Mouse (Mus musculus) hematopoietic multipotent progenitor cell, adult 10-12 weeks (in vitro differentiated cells): ENCODE results near the gene Supt7l. TPM values are rescaled to one million over a fixed set of nuclear protein-coding genes. Genes with fewer than 3 reads are reported as not detected.

Experiments
- polyA plus RNA-seq: library from polyadenylated mRNA; stranded (reverse); fragments of >175 nt; gene quantifications from 2 replicates; pipeline ENCODE4 v1.2.3, GENCODE M21; 2012; ENCODE audit warnings: low replicate concordance

Gene Supt7l
- 3.1 and 9.9 TPM in 2 replicates for polyA plus RNA-seq

DNA sequence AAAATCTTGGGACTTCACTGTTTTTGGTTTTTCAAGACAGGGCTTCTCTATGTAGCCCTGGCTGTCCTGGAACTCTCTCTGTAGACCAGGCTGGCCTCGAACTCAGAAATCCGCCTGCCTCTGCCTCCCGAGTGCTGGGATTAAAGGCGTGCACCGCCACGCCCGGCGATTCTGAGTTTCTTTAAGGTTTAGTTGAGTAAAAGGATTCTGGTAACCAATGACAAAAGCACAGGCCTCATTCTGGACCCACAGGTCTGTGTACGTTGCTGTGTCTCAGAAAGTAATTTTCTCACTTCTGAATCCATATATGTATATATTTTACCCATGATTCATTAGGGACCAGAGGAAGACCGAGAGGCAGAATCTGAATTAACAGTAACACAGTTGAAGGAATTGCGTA is at the start of gene Supt7l:
TSS of gene Supt7l (minus strand) at position 101 of the 400 bp plus-strand sequence.

GRCm38 (mm10) chr5:31526354-31527116 is 1.1 kb downstream of the Supt7l start, which contains the start of gene Slc4a1ap:
Slc4a1ap (plus strand) TSS chr5:31526995.

GRCm38 (mm10) chr5:31494513-31495297 is 32.9 kb downstream of the Supt7l start, which contains the start of gene Gpn1:
Gpn1 (plus strand) TSS chr5:31494741.

GRCm38 (mm10) chr5:31485440-31485839 is 42.2 kb downstream of the Supt7l start, which contains the start of gene 4930548H24Rik:
4930548H24Rik (plus strand) TSS chr5:31485740.

Other genes with a start within 250 kb of the Supt7l start
- 25.9 and 29.5 TPM in 2 replicates for gene Ift172, start 236.7 kb downstream of the Supt7l start, polyA plus RNA-seq
- 0.55 and 1.1 TPM in 2 replicates for gene Fndc4, start 231.7 kb downstream of the Supt7l start, polyA plus RNA-seq
- not detected in 2 replicates for gene Gckr, start 230.4 kb downstream of the Supt7l start, polyA plus RNA-seq
- 12.4 and 15.6 TPM in 2 replicates for gene Zfp512, start 75.4 kb downstream of the Supt7l start, polyA plus RNA-seq
- not detected in 2 replicates for gene 4930548H24Rik, start 42.1 kb downstream of the Supt7l start, polyA plus RNA-seq
- gene Gpn1, start 33.1 kb downstream of the Supt7l start, polyA plus RNA-seq: 23.3 and 24.1 TPM in 2 replicates
- 29.5 and 33.4 TPM in 2 replicates for gene Slc4a1ap, start 812 bp downstream of the Supt7l start, polyA plus RNA-seq
- gene Mrpl33, start 69.1 kb upstream of the Supt7l start, polyA plus RNA-seq: 6.9 and 7.4 TPM in 2 replicates
- 4.5 and 5.0 TPM in 2 replicates for gene Rbks, start 169.8 kb upstream of the Supt7l start, polyA plus RNA-seq
- gene Babam2, start 169.9 kb upstream of the Supt7l start, polyA plus RNA-seq: 7.1 and 40.0 TPM in 2 replicates